Mouse (Mus musculus): ENCODE measurements around the gene Gkap1.

DNA sequence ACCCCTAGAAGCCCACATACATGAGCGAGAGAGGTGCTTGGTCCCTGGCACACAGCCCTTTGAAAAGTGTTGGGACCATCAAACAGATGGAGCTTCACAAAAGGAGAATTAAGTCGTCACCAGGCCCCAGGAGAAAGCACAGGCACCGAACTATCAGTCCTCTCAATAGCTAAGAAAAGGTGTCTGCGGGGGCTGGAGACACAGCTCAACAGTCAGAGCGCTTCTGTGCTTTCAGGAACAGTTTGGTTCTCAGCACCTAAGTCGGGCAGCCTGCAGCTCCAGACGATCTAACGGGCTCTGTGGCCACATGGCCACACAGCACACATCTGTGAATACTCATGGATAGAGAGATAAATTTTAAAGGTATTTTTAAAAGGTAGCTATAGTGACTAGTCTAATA is 89.2 kb downstream of the Gkap1 start:
- TF ChIP-seq POLR2A (IDR thresholded peaks at IDR 0.05; ENCODE audit: extremely low read depth, insufficient read depth, low read length) (no peak), CTCF (IDR thresholded peaks at IDR 0.05; ENCODE audit: low read depth, low read length) (no peak)
